Mouse (Mus musculus): Measurements from ENCODE around the gene Npepps.
"Not testable (repeated sequence)": the region's sequence is repeated elsewhere in the genome, so short reads cannot be mapped to it uniquely, and the experiment has no call there.

Npepps gene

DNA sequence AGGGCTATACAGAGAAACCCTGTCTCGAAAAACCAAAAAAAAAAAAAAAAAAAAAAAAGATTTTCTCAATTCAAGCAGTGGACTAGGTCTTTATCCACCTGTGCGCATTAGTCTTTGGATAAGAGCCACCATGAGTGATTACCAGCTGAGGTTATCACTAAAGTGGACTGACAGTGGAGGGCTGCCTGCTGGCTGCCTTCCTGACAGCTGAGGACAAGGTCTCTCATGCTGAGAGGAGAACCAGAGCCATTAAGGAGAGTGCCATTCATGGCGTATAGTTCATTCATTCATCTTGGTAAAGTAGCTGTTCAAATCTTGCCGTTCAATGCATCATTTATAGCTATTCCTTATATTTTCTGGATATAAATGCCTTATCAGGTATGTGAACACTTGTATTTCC, 16.1 kb upstream of the Npepps start:
- DNase-seq (ENCODE audit: low read depth, low spot score) = no peak

DNA sequence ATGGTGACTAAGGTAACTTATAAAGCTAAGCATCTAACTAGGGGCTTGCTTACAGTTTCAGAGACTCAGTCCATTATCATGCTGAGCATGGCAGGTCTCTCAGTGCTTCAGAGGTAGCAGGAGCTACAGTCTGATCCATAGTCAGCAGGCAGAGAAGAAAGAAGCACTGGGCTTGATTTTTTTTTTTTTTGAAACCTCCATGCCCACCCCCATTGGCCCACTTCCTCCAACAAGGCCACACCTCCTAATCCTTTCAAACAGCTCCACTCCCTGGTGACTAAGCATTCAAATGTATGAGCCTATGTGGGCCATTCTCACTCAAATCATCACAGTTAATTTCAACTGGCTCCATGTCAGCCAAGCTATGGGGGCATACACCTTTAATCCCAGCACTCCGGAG, 12.3 kb upstream of the Npepps start:
- no peak for DNase-seq (ENCODE audit: low read depth, low spot score)

DNA sequence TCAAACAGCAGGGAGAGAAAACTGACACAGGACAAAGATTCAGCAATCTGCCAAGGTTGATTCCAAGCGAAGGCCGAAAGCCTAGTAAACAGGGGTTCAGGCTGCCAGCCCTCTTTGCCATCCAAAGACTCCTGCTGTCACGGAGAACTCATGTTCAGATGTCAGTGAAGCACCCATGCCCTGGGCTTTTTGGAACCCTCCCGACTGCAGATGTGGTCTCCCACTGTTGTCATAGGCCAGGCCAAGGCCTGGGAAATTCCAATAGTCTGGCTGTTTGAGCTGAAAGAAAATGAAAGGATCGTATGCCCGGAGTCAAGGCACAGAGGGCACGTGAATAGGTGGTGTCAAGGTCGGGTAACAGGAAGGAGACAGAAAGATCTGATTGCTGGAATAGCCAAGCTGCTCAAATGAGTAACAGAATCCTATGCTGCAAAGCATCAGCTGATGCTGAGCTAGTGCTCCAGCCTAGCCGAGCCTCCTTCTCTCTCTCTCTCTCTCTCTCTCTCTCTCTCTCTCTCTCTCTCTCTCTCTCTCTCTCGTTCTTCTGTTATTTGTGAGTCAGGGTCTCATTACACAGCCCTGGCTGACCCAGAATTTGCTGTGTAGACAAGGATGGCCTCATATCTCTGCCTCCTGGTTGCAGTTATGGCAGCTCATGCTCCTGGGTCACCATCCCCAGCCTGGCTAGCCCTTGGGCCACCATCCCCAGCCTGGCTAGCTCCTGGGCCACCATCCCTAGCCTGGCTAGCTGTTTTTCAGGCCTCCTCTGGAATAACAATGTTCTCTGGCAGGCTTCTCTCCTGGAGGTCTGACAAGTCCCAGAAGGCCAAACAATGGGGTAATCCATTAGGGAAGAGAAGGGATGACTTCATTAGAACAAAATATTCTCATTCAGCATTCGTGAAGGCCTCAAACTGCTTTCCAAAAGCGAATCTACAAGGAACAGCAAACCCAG, 9.1 kb upstream of the Npepps start:
- DNase-seq (ENCODE audit: low read depth, low spot score) = no peak

DNA sequence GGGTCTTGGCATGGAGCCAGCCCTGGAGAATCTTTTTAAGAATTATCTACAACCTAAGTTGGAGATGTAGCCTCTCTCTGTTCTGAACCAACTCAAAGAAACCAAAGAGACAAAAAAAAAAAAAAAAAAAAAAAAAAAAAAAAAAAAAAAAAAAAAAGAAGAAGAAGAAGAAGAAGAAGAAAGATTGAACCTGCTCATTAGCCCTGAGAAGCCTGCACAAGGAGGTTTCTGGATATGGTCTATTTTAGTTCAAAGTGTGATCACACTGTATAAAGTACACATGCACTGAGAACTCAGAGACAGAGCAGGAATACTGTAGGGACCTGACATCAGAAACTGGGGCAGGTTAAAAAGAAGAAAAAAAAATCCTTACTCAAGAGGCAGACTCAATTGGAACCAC, 7.2 kb upstream of the Npepps start:
- DNase-seq (ENCODE audit: low read depth, low spot score) = no peak

DNA sequence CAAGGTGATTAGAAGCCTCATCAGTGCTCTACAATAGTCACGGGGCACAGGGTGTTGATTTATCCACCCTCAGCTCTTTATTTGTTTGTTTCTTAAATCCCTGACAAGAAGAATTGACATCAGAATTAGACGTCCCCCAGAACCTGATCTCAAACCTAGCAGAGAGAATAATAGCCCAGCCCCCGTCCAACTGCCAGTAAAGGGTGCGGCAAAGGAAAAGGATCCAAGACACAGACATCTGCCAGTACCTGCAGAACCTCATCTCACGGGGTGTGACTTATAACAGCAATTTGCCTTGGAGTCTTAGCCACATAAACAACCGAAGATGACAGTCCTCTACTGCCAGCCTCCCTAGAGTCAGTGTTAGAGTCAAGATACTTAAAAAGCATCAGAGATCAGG, 6.5 kb upstream of the Npepps start:
- no peak for DNase-seq (ENCODE audit: low read depth, low spot score)

DNA sequence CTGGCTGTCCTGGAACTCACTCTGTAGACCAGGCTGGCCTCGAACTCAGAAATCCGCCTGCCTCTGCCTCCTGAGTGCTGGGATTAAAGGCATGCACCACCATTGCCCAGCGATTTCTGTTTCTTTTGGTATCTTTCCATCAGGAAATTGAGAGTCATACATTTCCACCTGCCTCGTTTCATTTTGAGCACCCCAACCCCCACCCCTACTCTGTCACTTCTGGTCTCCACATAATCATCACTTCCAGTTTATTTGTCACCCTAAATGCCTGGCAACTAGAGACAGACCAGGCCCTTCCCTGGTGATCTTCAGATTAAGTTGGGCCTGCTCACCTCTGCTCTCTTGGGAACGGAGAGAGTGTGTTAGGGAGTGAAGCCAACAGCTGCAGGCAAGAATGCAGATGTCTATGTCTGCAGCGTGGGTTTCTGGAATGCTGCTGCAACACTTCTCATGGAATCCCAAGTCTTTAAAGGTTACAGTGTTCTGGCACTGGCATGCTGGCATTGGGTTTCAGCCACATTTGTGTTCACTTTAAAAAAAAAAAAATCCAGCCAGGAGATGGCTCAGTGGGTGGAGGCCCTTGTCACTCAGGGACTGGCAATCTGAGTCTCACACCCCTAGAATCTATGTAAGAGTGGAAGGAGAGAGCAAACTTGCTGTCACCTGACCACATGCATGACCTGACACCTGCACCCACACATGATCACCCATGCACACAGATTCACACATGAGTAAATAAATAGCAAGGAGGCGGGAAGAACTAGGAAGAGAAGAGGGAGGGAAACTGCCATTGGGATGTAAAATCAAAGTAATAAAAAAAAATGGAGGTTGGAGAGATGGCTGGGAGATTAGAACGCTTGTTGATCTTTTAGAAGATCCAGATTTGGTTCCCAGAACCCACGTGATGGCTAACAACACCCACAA, 5.7 kb upstream of the Npepps start:
- DNase-seq (ENCODE audit: low read depth, low spot score) = no peak

DNA sequence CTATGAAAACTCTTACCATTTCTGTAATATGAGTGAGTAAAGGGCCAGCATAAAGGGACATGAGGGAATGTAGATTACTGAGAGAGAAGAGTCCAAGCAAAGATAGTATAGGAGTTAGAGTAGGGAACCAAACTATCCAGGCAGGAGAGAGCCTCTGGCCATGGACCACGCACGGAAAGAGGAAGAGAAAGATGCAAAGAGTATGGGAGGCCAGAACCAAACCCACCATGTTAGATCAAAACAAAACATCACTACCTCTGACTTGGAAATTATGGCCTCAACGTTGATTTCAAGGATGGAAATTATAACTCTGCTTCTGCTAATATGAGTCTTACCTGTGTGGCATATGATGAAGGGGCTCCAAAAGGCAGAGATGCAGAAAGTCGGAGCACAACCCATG, 4.4 kb upstream of the Npepps start:
- no peak for DNase-seq (ENCODE audit: low read depth, low spot score)

DNA sequence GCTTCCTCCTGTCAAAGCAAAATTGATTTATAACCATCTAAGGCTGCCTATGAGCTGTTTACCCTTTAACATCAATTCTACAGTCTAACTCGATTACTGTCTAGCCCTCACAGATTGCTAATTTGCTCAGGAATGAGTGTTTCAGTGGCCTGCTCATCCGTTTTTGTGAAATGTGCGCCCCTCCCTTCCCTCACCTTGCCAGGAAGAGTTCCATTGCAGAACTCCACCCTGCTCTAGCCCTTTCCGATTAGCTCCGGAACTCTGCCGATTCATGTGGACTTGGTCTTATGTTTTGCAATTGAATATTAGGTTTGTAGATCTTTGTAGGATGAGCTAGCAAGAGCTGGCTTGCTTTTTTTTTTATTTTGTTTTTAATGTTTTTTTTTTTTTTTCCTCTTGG, 1.7 kb upstream of the Npepps start:
- no peak for DNase-seq (ENCODE audit: low read depth, low spot score)

DNA sequence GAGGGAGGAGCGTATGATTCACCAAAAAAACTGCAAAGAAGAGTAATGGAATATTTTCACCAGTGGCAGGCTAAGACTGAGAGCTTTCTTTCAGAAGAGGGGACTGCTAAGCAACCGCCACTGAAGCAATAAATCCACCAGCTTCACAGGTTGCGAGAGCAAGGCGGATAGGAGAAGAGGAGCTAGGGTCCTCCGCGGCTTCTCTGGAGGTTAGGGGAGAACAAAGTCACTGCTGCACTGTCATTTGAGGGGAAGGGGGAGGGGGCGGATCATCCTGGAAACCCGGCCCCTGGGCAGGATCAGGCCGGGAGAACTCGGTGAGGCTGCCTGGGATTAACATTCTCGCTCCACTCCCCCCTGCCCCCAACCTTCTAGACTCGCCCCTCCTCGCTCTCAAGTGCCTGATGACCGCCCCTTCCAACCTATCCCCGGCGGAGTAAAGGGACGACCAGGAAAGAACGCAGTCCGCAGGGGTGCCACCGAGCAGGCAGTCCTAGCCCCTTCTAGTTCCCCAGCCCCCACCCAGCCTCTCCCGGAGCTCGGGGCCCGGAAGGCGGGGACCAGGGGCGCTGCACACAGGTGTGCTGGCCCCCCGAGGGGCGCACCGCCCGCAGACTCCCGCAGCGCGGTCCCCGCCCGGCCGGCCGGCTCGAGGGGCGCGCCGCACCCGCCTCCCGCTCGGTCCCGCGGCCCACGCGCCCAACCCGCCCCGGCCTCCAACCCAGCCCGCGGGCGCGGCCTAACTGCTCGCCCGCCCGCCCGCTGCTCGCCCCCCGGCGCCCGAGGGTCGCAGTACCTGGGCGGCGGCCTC, 828 bp downstream of the Npepps start:
- DNase-seq (ENCODE audit: low read depth, low spot score) = peak; percentile 62

DNA sequence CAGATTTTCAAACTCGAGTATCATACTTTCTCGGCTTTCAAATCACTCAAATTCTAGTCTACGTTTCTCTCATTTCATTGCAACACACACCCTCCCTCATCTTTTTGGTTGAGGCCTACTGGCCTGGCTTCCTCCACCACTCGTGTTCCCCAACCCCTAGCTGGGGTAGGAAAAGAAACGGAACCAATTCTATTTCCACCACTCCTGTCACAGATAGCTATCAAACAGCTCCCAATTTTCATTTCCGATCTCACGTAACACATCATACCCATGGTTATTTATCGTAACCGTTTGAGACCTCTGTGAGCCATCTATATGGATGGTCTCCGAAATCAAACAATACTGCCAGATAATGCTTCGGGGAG, 1.4 kb downstream of the Npepps start:
- DNase-seq (ENCODE audit: low read depth, low spot score) = no peak

DNA sequence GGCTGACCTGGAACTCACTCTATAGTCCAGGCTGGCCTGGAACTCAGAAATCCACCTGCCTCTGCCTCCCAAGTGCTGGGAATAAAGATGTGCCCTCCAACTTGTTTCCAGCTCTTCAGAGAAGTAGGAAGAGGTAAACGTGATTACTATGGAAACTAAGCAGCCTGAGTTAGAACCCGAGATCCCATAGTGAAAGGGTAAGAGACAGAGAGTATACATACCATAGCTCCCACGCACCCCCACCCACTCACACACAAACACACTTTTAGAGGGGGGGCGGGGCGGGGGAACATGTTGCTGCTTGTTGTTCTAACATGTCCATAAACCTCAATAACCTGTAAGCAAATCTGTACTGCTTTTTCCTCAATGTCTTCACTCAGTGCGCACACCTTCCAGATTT, 2.0 kb downstream of the Npepps start:
- no peak for DNase-seq (ENCODE audit: low read depth, low spot score)

DNA sequence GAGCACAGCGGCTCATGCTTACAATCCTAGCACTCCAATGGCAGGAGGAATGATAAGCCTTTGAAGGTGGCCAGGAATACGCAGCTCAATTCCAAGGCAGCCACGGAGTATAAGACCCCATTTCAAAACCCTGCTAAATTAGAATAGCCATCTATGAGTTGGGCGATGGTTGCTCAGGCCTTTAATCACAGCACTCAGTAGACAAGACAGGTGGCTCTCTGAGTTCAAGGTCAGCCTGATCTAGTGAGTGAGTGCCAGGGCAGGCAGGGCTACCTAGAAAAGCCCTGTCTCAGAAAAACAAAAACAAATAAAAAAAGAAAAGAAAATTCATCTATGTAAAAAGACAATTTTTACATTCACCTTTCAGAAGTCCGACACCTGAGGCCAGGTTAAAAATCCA, 3.3 kb downstream of the Npepps start:
- DNase-seq (ENCODE audit: low read depth, low spot score) = no peak

DNA sequence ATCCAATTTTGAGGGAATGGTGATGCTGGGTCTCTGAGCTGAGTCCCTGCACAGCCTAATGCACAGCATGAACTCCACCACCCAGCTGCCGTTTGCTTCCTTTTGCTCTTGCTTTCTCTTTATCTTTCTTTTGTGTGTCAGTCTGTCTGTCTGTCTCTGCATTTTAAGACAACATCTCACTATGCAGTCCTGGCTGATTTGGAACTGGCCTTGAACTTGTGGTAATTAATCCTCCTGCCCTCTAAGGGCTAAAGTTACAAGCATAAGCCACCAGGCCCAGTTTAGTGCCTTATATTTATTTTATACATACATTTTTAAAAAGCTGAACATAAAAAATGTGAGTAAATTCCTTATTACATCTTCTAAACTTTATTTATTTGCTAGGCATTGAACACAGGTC, 4.4 kb downstream of the Npepps start:
- no peak for DNase-seq (ENCODE audit: low read depth, low spot score)

DNA sequence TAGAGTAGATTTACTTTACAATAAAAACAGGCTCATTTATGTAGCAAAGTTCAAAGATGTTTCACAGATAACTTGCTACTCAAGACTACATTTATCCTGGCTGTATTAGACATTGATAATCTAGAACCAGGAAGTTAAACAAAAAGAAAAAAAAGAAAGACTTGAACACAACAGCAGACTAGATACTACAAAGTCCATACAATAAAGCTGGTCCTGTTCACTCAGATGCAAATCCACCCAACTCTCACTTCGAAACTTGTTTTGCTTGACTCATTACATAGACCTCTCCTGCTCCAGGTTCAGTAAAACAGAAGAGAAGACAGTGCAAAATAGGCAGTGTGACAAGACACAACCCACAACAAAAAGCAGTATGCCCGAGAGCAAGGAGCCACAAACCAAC, 5.1 kb downstream of the Npepps start:
- no peak for DNase-seq (ENCODE audit: low read depth, low spot score)

DNA sequence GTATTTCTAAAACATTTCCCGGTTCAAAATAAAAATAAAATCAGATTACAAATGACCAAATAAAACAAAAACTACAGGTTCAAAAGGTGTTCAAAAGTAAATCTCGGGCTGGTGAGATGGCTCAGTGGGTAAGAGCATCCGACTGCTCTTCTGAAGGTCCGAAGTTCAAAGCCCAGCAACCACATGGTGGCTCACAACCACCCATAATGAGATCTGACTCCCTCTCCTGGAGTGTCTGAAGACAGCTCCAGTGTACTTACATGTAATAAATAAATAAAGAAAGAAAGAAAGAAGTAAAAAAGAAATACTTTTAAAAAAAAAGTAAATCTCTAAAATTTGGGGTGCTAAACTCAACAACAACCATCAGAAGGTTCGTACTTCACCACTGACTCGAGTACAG, 5.5 kb downstream of the Npepps start:
- not testable (repeated sequence) for DNase-seq (ENCODE audit: low read depth, low spot score)

DNA sequence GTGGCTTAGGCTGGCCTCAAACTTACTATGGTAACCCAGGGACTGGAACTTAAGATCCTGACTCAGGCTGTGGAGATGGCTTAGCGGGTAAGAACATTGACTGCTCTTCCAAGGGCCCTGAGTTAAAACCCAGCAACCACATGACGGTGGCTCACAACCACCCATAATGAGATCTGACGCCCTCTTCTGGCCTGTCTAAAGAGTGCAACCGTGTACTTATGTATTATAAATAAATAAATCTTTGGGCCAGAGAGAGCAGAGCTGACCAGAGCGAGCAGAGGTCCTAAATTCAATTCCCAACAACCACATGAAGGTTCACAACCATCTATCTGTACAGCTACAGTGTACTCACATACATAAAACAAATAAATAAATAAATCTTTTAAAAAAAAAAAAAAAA, 6.8 kb downstream of the Npepps start:
- DNase-seq (ENCODE audit: low read depth, low spot score) = no peak

DNA sequence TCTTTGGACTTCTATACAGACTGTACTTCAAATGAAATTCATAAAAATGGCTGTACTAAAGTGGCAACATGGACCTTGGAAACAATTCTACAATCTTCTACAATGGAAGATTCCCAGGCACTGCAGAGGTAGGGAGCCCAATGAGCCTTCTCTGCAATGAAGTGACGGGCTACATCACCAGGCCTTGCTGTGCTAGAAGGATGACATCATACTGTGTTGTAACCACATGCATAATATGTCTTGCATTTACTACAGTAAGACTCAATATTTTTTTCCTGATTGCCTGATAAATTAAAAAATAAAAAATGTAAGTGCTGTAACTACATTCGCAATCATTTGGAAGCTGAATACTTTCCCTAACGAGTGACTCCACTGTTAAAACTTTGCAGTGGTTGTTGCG, 7.6 kb downstream of the Npepps start:
- DNase-seq (ENCODE audit: low read depth, low spot score) = no peak

DNA sequence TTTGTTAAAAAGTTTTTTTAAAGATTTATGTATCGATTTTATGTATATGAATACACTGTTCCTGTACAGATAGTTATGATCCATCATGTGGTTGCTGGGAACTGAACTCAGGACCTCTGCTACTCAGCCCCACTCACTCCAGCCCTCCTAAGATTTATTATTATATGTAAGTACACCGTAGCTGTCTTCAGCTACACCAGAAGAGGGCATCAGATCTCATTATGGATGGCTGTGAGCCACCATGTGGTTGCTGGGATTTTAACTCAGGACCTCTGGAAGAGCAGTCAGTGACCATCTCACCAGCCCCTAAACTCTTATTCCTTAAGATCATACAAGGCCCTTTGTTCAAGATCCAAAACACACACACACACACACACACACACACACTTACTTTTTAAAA, 10.4 kb downstream of the Npepps start:
- not testable (repeated sequence) for DNase-seq (ENCODE audit: low read depth, low spot score)

DNA sequence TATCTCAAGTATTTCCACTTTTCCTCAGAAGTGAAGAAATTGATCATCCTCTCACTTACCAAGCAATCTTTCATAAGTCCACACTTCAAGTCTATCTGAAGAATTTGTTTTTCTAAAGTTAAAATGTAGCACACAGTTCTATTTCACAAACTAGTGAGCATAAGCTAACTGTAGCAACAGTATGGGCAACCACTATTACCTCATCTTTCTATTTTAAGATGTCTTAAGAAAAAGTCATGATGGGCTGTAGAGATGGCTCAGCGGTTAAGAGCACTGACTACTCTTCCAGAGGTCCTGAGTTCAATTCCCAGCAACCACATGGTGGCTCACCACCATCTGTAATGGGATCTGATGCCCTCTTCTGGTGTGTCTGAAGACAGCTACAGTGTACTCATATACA, 13.9 kb downstream of the Npepps start:
- DNase-seq (ENCODE audit: low read depth, low spot score) = not testable (repeated sequence)

DNA sequence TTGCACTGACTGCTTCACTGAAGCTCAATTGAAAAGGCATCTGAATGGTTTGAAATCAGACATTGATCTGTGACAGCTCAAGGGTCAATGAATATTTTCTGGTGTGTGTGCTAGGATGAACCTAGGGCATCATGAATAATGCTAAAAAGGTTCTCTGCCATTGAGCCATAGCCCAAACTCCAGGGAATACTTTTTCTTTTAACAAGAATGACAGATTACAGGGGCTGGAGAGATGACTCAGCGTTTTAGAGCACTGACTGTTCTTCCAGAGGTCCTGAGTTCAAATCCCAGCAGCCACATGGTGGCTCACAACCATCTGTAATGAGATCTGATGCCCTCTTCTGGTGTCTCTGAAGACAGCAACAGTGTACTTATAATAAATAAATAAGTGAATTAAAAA, 30.8 kb downstream of the Npepps start:
- DNase-seq (ENCODE audit: low read depth, low spot score) = not testable (repeated sequence)

DNA sequence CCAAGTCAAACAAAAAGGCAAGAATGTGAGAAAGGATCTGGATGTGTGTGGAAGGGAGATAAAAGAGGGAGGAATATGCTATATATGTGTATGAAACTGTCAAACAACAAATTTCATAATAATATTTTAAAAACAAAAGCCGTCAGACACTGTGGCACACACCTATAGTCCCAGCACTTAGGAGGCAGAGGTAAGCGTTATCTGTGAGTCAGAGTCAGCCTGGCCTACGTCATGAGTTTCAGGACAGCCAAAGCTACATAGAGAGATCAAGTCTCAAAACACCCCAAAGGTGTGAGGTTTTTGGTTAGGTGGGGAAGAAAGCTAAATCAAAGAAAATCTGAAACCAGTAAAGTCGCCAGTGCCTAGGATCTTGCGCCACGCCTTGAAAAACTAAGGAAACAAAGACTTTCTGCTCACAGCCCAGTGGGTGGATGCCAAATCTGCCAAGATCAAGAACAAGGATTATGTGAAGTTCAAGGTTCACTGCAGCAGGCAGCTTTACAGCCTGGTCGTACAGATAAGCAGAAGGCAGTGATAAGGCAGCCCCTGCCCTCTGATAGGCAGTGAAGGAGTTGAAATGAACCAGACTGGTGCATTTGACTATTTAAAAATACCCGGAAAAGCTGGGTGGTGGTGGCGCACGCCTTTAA, 33.8 kb downstream of the Npepps start:
- DNase-seq (ENCODE audit: low read depth, low spot score) = no peak
